Mouse (Mus musculus): Measurements from ENCODE around the gene Hist2h2ab.

GRCm38 (mm10) chr3:96257190-96257589 lies 37.5 kb downstream of the Hist2h2ab start:
- TF ChIP-seq CTCF (IDR thresholded peaks at IDR 0.05 in 2 of 3, conservative IDR thresholded peaks at IDR 0.05 in 1 of 3; ENCODE audit: control insufficient read depth in 1 of 3, insufficient read depth in 1 of 3, low read depth in 2 of 3, low read length in 3 of 3, poor library complexity in 1 of 3, severe bottlenecking in 1 of 3) (no peak), E2F4 (IDR thresholded peaks at IDR 0.05; ENCODE audit: borderline replicate concordance, low read depth, low read length) (no peak), CHD1 (IDR thresholded peaks at IDR 0.05; ENCODE audit: low read depth, low read length) (no peak), ZKSCAN1 (IDR thresholded peaks at IDR 0.05; ENCODE audit: low read depth, low read length) (no peak), GABPA (IDR thresholded peaks at IDR 0.05; ENCODE audit: low read depth, low read length) (no peak), NRF1 (IDR thresholded peaks at IDR 0.05; ENCODE audit: insufficient read depth, low read depth, low read length, poor library complexity, severe bottlenecking) (no peak), ZMIZ1 (IDR thresholded peaks at IDR 0.05; ENCODE audit: low read depth, low read length) (no peak), POLR2A (IDR thresholded peaks at IDR 0.05; ENCODE audit: control insufficient read depth in 1 of 2, insufficient read depth in 1 of 2, low read depth in 1 of 2, low read length in 2 of 2, poor library complexity in 1 of 2) (no peak), RCOR1 (IDR thresholded peaks at IDR 0.05; ENCODE audit: low read depth, low read length) (no peak), MAFK (IDR thresholded peaks at IDR 0.05; ENCODE audit: borderline replicate concordance, low read depth, low read length) (no peak), MYC (IDR thresholded peaks at IDR 0.05; ENCODE audit: low read depth, low read length) (no peak)

Measured in MEL (cell line).